Mouse (Mus musculus): Measurements from ENCODE around the gene Poc1b.
A peak's percentile ranks its signal among the peaks of the same experiment; 100 is the strongest.

GRCm38 (mm10) chr10:99132189-99132588 lies 25.4 kb downstream of the Poc1b start:
- no peak for TF ChIP-seq POLR2A (IDR thresholded peaks at IDR 0.05; ENCODE audit: insufficient read length, low read depth)
- TF ChIP-seq USF1 (IDR thresholded peaks at IDR 0.05; ENCODE audit: low read depth): no peak
- peak; percentile 96 for TF ChIP-seq TCF12 (IDR thresholded peaks at IDR 0.05; ENCODE audit: insufficient read depth, poor library complexity, severe bottlenecking)
- peak; percentile 62 to 95 (median 95) for TF ChIP-seq MYOD1 (IDR thresholded peaks at IDR 0.05; ENCODE audit: control insufficient read depth in 1 of 3, insufficient read length in 2 of 3, low read depth in 2 of 3)
- no peak for TF ChIP-seq MAX (IDR thresholded peaks at IDR 0.05; ENCODE audit: low read depth)

Data from myocyte (in vitro differentiated cells).